Mouse (Mus musculus): ENCODE measurements around the gene Syt12. TPM values are rescaled to one million over a fixed set of nuclear protein-coding genes. Genes with fewer than 3 reads are reported as not detected.
A peak's percentile ranks its signal among the peaks of the same experiment; 100 is the strongest.

Gene Syt12
- polyA plus RNA-seq, 2 experiments: 0.06 to 0.15 TPM

- Histone ChIP-seq H3K4me1 (replicated peaks; ENCODE audit: control insufficient read depth in 2 of 2, insufficient read depth in 2 of 2, low read length in 1 of 2) (no peaks in the 10 kb centered on the region; a peak in 1 of 4 replicates), H3K27me3 (ENCODE audit: control insufficient read depth, insufficient read depth, low read length) (no peaks in the 10 kb centered on the region), H3K4me2 (ENCODE audit: low read depth) (no peak overlapping the region), H3K9ac (replicated peaks) (no peak overlapping the region), H3K9me3 (ENCODE audit: control insufficient read depth, low read length) (no peaks in the 10 kb centered on the region), H3K4me3 (ENCODE audit: insufficient read depth in 1 of 2, low read depth in 2 of 2, low read length in 2 of 2) (no peak overlapping the region), H3K27ac (no peak overlapping the region), H3K36me3 (replicated peaks; ENCODE audit: control insufficient read depth, insufficient read depth, low read depth) (no peaks in the 10 kb centered on the region)
- DNase-seq (ENCODE audit: low read depth in 3 of 3, low spot score in 3 of 3) (no peak), ATAC-seq (ENCODE audit: insufficient read depth) (no peak)
- 77% methylated on average over 9 of the region's 9 CpGs for WGBS (ENCODE audit: insufficient replicate concordance)
- TF ChIP-seq EP300 (IDR thresholded peaks at IDR 0.05; ENCODE audit: low read depth) (no peak), CTCF (IDR thresholded peaks at IDR 0.05; ENCODE audit: low read depth) (no peak)
These were observed 29.8 kb downstream of the Syt12 start for GRCm38 (mm10) chr19:4447445-4447844.

DNA sequence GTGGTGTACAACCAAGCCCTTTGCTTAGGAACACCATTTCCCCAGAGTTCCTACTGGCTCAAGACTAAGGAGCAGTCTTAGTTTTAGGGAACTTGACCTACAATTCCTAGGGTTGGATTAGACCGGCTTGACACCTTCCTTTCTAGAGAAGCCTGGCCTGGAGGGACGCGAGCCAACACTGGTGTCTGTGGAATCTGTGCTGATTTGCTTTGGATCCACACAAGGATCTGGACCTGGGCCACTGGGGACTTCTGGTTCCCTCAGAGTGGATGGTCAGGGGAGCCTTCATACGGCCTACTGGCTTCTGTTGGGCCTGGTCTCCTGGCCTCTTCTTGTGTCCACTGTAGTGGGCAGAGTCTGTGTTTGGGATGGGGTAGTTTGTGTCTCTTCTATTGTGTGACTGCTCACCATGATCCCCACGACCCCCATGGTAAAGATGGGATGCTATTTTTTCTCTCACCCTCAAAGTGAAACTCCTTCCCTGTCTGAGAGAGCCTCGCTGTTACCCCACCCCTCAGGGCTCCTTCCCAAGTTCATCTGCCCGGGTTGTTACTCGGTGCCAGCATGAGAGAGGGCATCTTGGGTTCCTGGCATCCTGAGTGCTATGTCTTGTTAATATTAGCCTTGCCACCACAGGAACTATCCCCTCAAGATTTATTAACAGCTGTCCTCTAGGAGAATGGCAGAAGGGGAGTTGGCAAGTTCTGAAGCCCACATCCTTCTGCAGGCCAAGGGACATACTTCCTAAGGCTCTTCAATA lies 30.4 kb downstream of the Syt12 start:
- Histone ChIP-seq H3K4me1 (replicated peaks; ENCODE audit: control insufficient read depth in 2 of 2, insufficient read depth in 2 of 2, low read length in 1 of 2) (peaks cover 0 to 3% of the 10 kb centered on the region in 2 experiments; a peak in 1 of 4 replicates), H3K9ac (replicated peaks) (no peak overlapping the region), H3K4me3 (ENCODE audit: insufficient read depth in 1 of 2, low read depth in 2 of 2, low read length in 2 of 2) (no peak overlapping the region), H3K9me3 (ENCODE audit: control insufficient read depth, low read length) (no peaks in the 10 kb centered on the region), H3K36me3 (replicated peaks; ENCODE audit: control insufficient read depth, insufficient read depth, low read depth) (no peaks in the 10 kb centered on the region), H3K27me3 (ENCODE audit: control insufficient read depth, insufficient read depth, low read length) (no peaks in the 10 kb centered on the region), H3K4me2 (ENCODE audit: low read depth) (no peak overlapping the region), H3K27ac (no peak overlapping the region)
- 66% methylated on average over 8 of the region's 8 CpGs for WGBS (ENCODE audit: insufficient replicate concordance)
- DNase-seq (ENCODE audit: low read depth in 3 of 3, low spot score in 3 of 3) (no peak), ATAC-seq (ENCODE audit: insufficient read depth) (no peak)
- TF ChIP-seq EP300 (IDR thresholded peaks at IDR 0.05; ENCODE audit: low read depth) (no peak), CTCF (IDR thresholded peaks at IDR 0.05; ENCODE audit: low read depth) (no peak)

GRCm38 (mm10) chr19:4442408-4442807 lies 34.8 kb downstream of the Syt12 start:
- Histone ChIP-seq H3K36me3 (replicated peaks; ENCODE audit: control insufficient read depth, insufficient read depth, low read depth) (no peaks in the 10 kb centered on the region), H3K9ac (replicated peaks) (no peak overlapping the region), H3K4me1 (replicated peaks; ENCODE audit: control insufficient read depth in 2 of 2, insufficient read depth in 2 of 2, low read length in 1 of 2) (peaks cover 0 to 8% of the 10 kb centered on the region in 2 experiments; a peak in 2 of 4 replicates), H3K27me3 (ENCODE audit: control insufficient read depth, insufficient read depth, low read length) (peaks cover 33% of the 10 kb centered on the region), H3K9me3 (ENCODE audit: control insufficient read depth, low read length) (no peaks in the 10 kb centered on the region), H3K27ac (no peak overlapping the region), H3K4me2 (ENCODE audit: low read depth) (no peak overlapping the region), H3K4me3 (ENCODE audit: insufficient read depth in 1 of 2, low read depth in 2 of 2, low read length in 2 of 2) (no peak overlapping the region)
- ATAC-seq (ENCODE audit: insufficient read depth) (no peak), DNase-seq (ENCODE audit: low read depth in 3 of 3, low spot score in 3 of 3) (peak in 1 of 3 experiments; percentile 46)
- WGBS (ENCODE audit: insufficient replicate concordance): 5% methylated on average over 3 of the region's 3 CpGs
- peak; percentile 88 for TF ChIP-seq CTCF (IDR thresholded peaks at IDR 0.05; ENCODE audit: low read depth)
- TF ChIP-seq EP300 (IDR thresholded peaks at IDR 0.05; ENCODE audit: low read depth): no peak

GRCm38 (mm10) chr19:4441621-4442161 lies 35.6 kb downstream of the Syt12 start:
- 34% methylated on average over 10 of the region's 10 CpGs for WGBS (ENCODE audit: insufficient replicate concordance)
- H3K27ac ChIP-seq: no peak overlapping the region
- no peaks in the 10 kb centered on the region for H3K36me3 ChIP-seq (replicated peaks; ENCODE audit: control insufficient read depth, insufficient read depth, low read depth)
- H3K4me3 ChIP-seq (ENCODE audit: insufficient read depth in 1 of 2, low read depth in 2 of 2, low read length in 2 of 2): no peak overlapping the region
- TF ChIP-seq CTCF (IDR thresholded peaks at IDR 0.05; ENCODE audit: low read depth) (no peak), EP300 (IDR thresholded peaks at IDR 0.05; ENCODE audit: low read depth) (no peak)
- H3K27me3 ChIP-seq (ENCODE audit: control insufficient read depth, insufficient read depth, low read length): peaks cover 33% of the 10 kb centered on the region
- H3K9ac ChIP-seq (replicated peaks): no peak overlapping the region
- H3K4me1 ChIP-seq (replicated peaks; ENCODE audit: control insufficient read depth in 2 of 2, insufficient read depth in 2 of 2, low read length in 1 of 2): peaks cover 0 to 8% of the 10 kb centered on the region in 2 experiments; a peak in 2 of 4 replicates
- ATAC-seq (ENCODE audit: insufficient read depth) (peak; percentile 53), DNase-seq (ENCODE audit: low read depth in 3 of 3, low spot score in 3 of 3) (peak in 1 of 3 experiments; percentile 12)
- H3K4me2 ChIP-seq (ENCODE audit: low read depth): no peak overlapping the region
- H3K9me3 ChIP-seq (ENCODE audit: control insufficient read depth, low read length): no peaks in the 10 kb centered on the region

GRCm38 (mm10) chr19:4441090-4441591 lies 36.1 kb downstream of the Syt12 start:
- H3K9me3 ChIP-seq (ENCODE audit: control insufficient read depth, low read length): no peaks in the 10 kb centered on the region
- no peaks in the 10 kb centered on the region for H3K36me3 ChIP-seq (replicated peaks; ENCODE audit: control insufficient read depth, insufficient read depth, low read depth)
- H3K4me3 ChIP-seq (ENCODE audit: insufficient read depth in 1 of 2, low read depth in 2 of 2, low read length in 2 of 2): no peak overlapping the region
- no peak overlapping the region for H3K9ac ChIP-seq (replicated peaks)
- WGBS (ENCODE audit: insufficient replicate concordance): 19% methylated on average over 6 of the region's 6 CpGs
- no peak overlapping the region for H3K27ac ChIP-seq
- H3K4me2 ChIP-seq (ENCODE audit: low read depth): no peak overlapping the region; the same call in 1 of the 2 replicates
- TF ChIP-seq CTCF (IDR thresholded peaks at IDR 0.05; ENCODE audit: low read depth) (peak; percentile 79), EP300 (IDR thresholded peaks at IDR 0.05; ENCODE audit: low read depth) (no peak)
- H3K4me1 ChIP-seq (replicated peaks; ENCODE audit: control insufficient read depth in 2 of 2, insufficient read depth in 2 of 2, low read length in 1 of 2): peaks cover 0 to 8% of the 10 kb centered on the region in 2 experiments; a peak in 2 of 4 replicates
- H3K27me3 ChIP-seq (ENCODE audit: control insufficient read depth, insufficient read depth, low read length): peaks cover 33% of the 10 kb centered on the region
- DNase-seq (ENCODE audit: low read depth in 3 of 3, low spot score in 3 of 3) (peak in 2 of 3 experiments; percentile 24 to 26), ATAC-seq (ENCODE audit: insufficient read depth) (no peak)
